Mouse (Mus musculus): ENCODE measurements at regions not wholly inside any gene's neighbourhood (a gene's known extent, or its start where the extent isn't known, plus 50 kb on each side); places are given as distances from the start of the nearest gene placed in this dataset.

DNA sequence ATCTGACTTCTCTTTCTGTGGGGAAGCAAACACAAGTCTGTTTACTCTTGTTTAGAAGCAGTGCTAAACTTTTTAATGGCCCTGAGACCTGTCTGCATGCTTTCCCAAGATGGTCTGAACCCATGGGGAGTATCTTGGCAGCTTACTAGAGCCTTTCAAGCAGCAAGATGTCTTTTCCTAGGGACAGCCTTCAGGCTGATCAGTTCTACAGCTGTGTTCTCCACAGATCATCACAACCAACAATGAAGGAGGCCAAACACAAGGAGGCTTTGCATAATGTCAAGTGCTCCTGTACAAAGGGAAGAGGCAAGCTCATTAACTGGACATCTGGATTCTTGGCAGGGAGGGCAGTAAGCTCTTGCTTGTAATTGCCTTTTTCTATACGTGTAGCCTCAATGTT, 641.0 kb downstream of the Nedd1 start:
- TF ChIP-seq MYOD1 (IDR thresholded peaks at IDR 0.05; ENCODE audit: control insufficient read depth, insufficient read length, low read depth), result no peak
- TF ChIP-seq CTCF (IDR thresholded peaks at IDR 0.05; ENCODE audit: control insufficient read depth, insufficient read depth, insufficient read length), result no peak
